Mouse (Mus musculus): ENCODE data around the gene Asb3. TPM values are rescaled to one million over a fixed set of nuclear protein-coding genes. Genes with fewer than 3 reads are reported as not detected.
A peak's percentile ranks its signal among the peaks of the same experiment; 100 is the strongest.
"Not testable (repeated sequence)": the region's sequence is repeated elsewhere in the genome, so short reads cannot be mapped to it uniquely, and the experiment has no call there.

Gene Asb3
- polyA plus RNA-seq, 1 experiment from 2014 or later: 3.7 TPM

DNA sequence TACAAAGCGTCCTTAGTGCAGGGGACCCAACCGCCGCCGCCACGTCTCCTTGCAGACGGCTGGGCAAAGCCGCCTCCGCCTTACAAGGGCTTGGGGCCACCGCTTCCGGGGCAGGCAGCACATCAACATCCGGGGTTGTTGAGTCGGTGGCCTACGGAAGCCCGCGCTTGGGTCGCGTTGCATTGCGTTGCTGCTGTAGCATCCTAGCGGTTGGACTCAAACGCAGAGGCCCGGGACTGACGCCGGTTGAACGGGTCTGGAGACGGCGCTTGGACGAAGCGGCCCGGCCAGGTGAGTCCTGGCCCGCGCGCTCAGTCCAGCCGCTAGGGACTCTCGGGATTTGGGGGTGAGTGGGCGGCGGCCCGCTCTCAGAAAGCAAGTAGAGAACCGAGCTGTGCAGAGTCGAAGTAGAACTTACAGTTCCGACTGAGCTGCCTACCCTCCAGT, 69.1 kb downstream of the Asb3 start, which contains the start of gene Erlec1:
TSS of gene Erlec1 (minus strand) at position 57 of the 447 bp plus-strand sequence.
- Histone ChIP-seq H3K36me3 (ENCODE audit: inconsistent target) (peaks cover 20% of the 10 kb centered on the region; the same call in 1 of the 2 replicates), H3K27ac (peak within 1 kb of the TSS; percentile 34), H3K79me2 (ENCODE audit: inconsistent target) (peaks cover 30% of the 10 kb centered on the region; the same call in 1 of the 2 replicates), H3K4me3 (ENCODE audit: inconsistent target) (peak within 1 kb of the TSS; percentile 78)
- WGBS (ENCODE audit: missing documents): under 1% methylated on average over 40 of the region's 40 CpGs

DNA sequence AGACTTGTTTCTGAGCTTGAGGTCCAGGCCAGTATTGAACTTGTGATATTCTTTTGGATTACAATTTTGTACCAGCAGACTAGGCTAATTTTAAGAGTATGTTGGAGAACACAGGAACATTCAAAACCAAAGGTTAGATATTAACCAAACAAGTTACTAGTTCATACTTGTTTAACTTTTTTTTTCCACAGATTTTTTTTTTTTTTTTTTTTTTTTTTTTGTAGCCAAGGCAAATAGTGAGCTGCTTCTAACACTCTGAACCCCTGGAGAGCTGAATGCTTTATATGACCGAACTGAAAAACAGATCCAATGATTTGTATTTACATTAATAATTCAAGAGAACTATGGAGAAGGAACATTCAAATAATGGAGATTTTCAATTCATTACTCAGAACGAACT, 100.0 kb downstream of the Asb3 start:
- Histone ChIP-seq H3K36me3 (ENCODE audit: inconsistent target) (no peaks in the 10 kb centered on the region), H3K27ac (no peak overlapping the region), H3K4me3 (ENCODE audit: inconsistent target) (no peak overlapping the region), H3K79me2 (ENCODE audit: inconsistent target) (peaks cover 44% of the 10 kb centered on the region)
- 69% methylated on average over 2 of the region's 2 CpGs for WGBS (ENCODE audit: missing documents)

DNA sequence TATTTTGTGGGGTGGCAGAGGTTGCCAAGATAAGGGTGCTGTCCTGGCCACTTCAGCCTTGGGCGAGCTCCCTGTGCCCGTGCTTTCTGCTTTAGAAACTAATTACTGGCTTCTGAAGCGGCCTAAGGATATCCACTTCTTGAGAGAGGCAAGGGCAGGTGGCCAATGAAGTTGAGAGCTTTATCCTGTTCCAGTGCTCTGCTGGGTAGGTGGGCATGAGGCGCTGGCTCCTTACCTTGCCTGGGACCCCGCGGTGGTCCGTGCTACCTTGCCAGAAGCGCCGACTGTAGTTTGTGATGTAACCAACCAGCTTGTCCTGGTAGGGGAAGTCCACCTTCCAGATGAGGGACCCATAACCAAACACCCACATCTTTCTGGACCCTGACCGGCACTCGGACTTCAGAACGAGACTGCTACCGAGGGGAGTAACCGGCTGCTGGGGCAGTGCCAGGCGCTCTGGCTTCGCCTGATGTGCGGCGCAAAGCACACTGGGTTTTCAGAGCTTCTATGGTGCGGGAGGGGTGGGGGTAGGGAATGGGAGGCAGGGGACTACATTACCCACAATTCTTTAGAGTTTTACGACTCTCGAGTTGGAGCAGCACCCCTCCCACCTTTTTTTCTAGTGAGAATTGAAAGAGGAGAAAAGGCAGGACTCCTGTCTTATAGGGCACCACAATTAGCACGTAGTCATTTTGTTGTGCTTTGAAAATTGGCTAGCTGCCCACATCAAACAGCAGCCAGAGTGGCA, 100.8 kb downstream of the Asb3 start, which contains the start of gene Chac2:
TSS of gene Chac2 (minus strand) at position 474 of the 748 bp plus-strand sequence.
- Histone ChIP-seq H3K36me3 (ENCODE audit: inconsistent target) (no peaks in the 10 kb centered on the region), H3K27ac (peak within 1 kb of the TSS; percentile 47), H3K4me3 (ENCODE audit: inconsistent target) (peak within 1 kb of the TSS; percentile 82), H3K79me2 (ENCODE audit: inconsistent target) (peaks cover 44% of the 10 kb centered on the region)
- WGBS (ENCODE audit: missing documents): 1% methylated on average over 22 of the region's 22 CpGs

DNA sequence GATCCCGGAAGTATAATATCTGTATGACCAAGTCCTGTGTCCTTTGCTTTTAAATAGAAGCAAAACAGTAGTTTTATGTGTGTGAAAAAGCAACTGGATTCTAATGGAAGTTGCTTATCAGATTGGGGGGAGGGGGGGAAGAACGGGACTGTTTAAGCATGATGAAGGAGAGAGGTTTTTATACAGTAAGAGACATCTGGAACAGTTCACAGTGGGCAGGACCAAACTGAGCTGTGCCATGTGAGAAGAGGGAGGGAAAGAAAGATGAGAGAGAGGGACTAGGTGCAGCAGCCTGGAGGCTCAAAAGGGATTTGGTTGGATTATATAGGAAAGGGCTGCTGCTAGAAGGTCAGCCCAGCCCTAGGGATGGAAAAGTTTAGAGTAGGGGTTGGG, 101.4 kb downstream of the Asb3 start:
- H3K79me2 ChIP-seq (ENCODE audit: inconsistent target): peaks cover 42% of the 10 kb centered on the region
- no peaks in the 10 kb centered on the region for H3K36me3 ChIP-seq (ENCODE audit: inconsistent target)
- peak overlapping the region; percentile 82 for H3K4me3 ChIP-seq (ENCODE audit: inconsistent target)
- peak overlapping the region; percentile 47 for H3K27ac ChIP-seq
- WGBS (ENCODE audit: missing documents): 0% methylated on average over 2 of the region's 2 CpGs

DNA sequence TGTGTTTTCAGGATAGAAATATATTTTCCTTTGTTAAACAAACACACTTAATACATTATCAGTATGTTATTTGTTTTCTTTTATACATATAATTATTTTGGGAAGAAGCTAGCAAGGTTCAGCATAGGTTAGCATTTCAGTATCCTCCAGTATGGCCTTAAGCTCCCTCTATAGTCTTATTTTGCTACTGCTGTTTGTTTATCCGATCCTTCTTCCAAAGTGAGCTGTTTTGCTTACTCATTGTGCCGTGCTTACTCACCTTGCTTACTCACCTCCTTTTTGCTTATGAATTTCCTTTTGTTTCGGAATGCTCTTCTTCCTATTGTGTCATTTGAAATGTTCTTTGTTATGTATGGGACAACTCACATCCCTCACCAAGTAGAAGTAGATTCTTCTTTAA, 111.5 kb downstream of the Asb3 start:
- Histone ChIP-seq H3K79me2 (ENCODE audit: inconsistent target) (no peaks in the 10 kb centered on the region; the same call in 1 of the 2 replicates), H3K36me3 (ENCODE audit: inconsistent target) (no peaks in the 10 kb centered on the region), H3K27ac (no peak overlapping the region), H3K4me3 (ENCODE audit: inconsistent target) (no peak overlapping the region)
- 97% methylated on average over 3 of the region's 3 CpGs for WGBS (ENCODE audit: missing documents)

DNA sequence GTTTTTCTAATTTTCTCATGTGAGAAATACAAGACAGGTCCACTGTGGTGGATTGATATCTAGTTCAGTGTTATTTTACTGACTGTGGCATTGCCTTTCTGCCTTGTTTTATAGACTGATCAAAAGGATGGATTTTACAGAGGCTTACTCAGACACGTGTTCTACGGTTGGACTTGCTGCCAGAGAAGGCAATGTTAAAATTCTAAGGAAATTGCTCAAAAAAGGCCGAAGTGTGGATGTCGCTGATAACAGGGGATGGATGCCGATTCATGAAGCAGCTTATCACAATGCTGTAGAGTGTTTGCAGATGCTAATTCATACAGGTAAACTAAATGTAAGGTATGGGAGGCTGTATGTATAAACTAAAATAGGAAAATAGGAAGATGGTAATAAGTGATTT, 113.0 kb downstream of the Asb3 start:
- no peak overlapping the region for H3K27ac ChIP-seq
- no peak overlapping the region for H3K4me3 ChIP-seq (ENCODE audit: inconsistent target)
- 87% methylated on average over 5 of the region's 5 CpGs for WGBS (ENCODE audit: missing documents)
- no peaks in the 10 kb centered on the region for H3K36me3 ChIP-seq (ENCODE audit: inconsistent target)
- no peaks in the 10 kb centered on the region; the same call in 1 of the 2 replicates for H3K79me2 ChIP-seq (ENCODE audit: inconsistent target)

DNA sequence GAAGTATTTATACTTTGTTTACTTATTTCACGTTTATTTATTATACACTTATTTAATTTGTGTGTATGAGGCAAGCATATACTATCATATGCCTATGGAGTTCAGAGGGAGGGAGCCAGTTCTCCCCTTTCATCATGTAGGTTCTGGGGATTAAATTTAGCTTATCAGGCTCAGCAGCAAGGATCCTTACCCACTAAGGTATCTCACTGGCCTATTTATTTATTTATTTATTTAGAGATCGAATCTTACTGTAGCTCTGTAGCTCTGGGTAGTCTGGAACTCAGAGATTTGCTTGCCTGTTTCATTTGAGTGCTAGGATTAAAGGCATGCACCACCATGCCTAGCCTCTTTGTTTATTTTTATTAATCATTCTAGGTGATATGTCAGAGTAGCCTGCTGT, 113.5 kb downstream of the Asb3 start:
- no peak overlapping the region for H3K27ac ChIP-seq
- H3K4me3 ChIP-seq (ENCODE audit: inconsistent target): no peak overlapping the region
- 94% methylated on average over 2 of the region's 2 CpGs for WGBS (ENCODE audit: missing documents)
- H3K36me3 ChIP-seq (ENCODE audit: inconsistent target): no peaks in the 10 kb centered on the region
- H3K79me2 ChIP-seq (ENCODE audit: inconsistent target): no peaks in the 10 kb centered on the region

DNA sequence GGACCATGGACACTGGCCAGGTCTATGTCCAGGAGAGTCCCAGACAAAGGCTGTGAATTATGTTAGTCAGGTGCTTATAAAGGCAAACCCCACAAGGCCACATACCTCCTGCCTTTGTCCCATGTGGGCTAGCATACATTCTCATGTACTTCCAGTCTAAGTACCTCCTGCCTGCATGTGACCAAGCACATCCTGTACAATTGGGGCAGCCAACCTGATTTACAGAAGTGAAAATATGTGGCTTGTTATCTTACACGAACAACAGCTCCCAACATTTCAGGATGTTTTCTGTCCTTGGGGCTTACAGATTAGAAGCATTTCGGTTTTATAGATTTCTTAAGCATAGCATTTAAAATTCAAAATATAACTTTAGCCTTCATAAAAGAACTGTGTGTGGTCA, 114.8 kb downstream of the Asb3 start:
- 20% methylated on average over 2 of the region's 2 CpGs for WGBS (ENCODE audit: missing documents)

DNA sequence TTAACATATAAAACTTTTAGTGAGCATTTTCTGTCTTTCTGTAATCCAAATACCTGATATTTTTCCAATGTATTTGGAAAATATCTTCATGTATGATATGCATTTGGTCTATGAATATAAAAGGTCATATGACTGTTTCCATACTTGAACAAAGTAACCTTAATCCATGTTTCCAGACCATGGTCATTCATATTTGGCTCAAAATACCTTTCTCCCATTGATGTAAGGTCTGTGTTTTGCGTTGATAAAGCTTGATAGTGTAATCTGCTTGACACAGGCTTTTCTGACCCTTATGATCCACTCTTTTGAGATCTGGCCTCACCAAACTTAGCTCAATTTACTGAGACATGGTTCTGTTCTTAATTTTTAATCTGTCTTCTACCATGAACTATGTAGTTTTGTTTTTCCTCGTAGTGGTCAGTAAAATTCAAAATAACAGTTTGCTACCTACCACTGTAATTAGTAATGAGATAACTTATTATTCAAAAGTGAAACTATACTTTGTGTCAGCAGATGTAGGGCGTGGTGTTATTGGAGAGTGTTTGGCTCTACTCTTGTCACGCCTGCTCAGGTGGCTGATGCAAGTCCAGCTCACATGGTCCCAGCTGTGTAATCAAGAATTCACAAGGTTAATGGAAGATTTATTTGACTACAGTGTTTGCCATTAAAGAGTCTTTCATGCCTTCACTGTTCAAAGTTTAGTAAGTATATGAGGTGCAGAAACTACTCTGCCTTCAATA, 116.1 kb downstream of the Asb3 start:
- H3K36me3 ChIP-seq (ENCODE audit: inconsistent target): no peaks in the 10 kb centered on the region
- no peaks in the 10 kb centered on the region for H3K79me2 ChIP-seq (ENCODE audit: inconsistent target)
- H3K27ac ChIP-seq: no peak overlapping the region
- 97% methylated on average over 4 of the region's 4 CpGs for WGBS (ENCODE audit: missing documents)
- no peak overlapping the region for H3K4me3 ChIP-seq (ENCODE audit: inconsistent target)

More for the DNA sequence above, 114.8 kb downstream of the Asb3 start:
- Histone ChIP-seq H3K4me3 (ENCODE audit: inconsistent target) (no peak overlapping the region), H3K36me3 (ENCODE audit: inconsistent target) (no peaks in the 10 kb centered on the region), H3K27ac (no peak overlapping the region), H3K79me2 (ENCODE audit: inconsistent target) (no peaks in the 10 kb centered on the region)

DNA sequence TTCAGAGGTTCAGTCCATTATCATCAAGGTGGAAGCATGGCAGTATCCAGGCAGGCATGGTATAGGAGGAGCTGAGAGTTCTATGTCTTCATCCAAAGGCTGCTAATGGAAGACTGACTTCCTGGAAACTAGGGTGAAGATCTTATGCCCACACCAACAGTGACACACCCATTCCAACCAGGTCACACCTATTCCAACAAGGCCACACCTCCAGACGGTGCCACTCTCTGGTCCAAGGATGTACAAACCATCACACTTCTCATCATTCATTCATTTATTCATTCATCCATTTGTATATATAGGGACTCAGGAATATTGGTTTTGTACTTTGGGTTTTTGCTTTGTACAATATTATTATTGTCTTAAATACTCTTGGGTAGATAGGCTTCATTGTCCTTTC, 124.5 kb downstream of the Asb3 start:
- not testable (repeated sequence) for H3K36me3 ChIP-seq (ENCODE audit: inconsistent target); H3K4me3 ChIP-seq (ENCODE audit: inconsistent target); H3K79me2 ChIP-seq (ENCODE audit: inconsistent target); H3K27ac ChIP-seq
- 100% methylated on average over 1 of the region's 1 CpGs for WGBS (ENCODE audit: missing documents)

DNA sequence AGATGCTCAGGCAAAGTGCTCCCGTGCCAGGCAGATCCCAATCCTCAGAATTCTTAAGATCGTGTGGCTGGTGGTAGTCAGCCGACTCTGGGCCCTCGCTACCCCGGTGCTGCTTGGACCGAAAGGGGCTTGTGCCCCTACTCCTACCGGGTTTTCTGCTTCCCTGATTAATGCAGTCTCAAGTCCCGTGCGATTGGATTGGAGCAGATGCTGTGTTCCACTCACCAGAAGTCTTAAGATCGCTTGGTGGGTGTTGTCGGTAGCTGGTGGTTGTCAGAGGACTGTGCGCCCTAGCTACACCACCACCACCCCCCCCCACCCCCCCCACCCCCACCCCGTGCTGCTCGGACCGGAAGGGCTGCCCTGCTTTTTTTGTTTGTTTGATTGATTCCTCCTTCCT, 132.2 kb downstream of the Asb3 start:
- WGBS (ENCODE audit: missing documents): 90% methylated on average over 10 of the region's 15 CpGs

DNA sequence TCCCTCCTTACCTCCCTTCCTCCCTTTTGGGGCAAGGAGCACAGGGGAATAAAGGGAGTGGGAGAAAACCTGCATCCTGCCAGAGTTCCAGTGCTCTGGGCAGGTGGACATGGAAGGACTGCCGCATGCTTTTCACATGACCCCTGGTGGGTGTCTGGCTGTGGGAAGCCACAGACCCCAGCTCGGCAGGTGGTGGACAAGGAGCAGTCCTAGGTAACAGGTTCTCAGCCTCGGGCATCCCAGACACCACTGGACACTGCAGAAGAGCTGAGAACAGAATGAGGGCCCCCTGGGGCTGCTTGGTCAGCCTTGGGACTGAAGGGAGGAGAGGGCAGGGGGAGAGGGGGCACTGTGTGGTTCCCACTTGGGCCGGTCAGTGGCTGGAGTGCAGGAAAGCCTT, 149.7 kb downstream of the Asb3 start:
- H3K79me2 ChIP-seq (ENCODE audit: inconsistent target): no peaks in the 10 kb centered on the region
- no peaks in the 10 kb centered on the region for H3K36me3 ChIP-seq (ENCODE audit: inconsistent target)
- no peak overlapping the region for H3K27ac ChIP-seq
- 95% methylated on average over 4 of the region's 4 CpGs for WGBS (ENCODE audit: missing documents)
- H3K4me3 ChIP-seq (ENCODE audit: inconsistent target): no peak overlapping the region

More for the DNA sequence above, 132.2 kb downstream of the Asb3 start:
- not testable (repeated sequence) for H3K4me3 ChIP-seq (ENCODE audit: inconsistent target); H3K36me3 ChIP-seq (ENCODE audit: inconsistent target); H3K79me2 ChIP-seq (ENCODE audit: inconsistent target); H3K27ac ChIP-seq

DNA sequence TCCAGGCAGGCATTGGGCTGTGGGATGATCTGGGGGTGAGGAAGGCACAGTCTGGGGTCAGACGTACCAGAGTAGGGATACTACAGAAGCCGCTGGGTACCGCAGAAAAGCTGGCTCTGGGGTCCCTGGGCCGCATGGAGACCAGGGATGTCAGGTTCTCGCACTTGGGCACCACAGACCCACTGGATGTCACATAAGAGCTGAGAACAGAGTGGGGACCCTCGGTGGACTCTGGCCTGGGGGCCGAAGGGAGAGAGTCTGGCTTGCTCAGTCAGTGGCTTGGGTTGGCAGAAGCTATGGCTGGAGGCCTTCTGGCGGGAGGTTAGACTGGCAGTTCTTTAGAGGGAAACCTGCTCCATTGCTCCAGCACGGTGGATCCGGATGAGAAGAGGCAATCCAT, 204.8 kb downstream of the Asb3 start:
- H3K36me3 ChIP-seq (ENCODE audit: inconsistent target): no peaks in the 10 kb centered on the region
- no peak overlapping the region for H3K27ac ChIP-seq
- 96% methylated on average over 9 of the region's 10 CpGs for WGBS (ENCODE audit: missing documents)
- no peaks in the 10 kb centered on the region for H3K79me2 ChIP-seq (ENCODE audit: inconsistent target)
- H3K4me3 ChIP-seq (ENCODE audit: inconsistent target): no peak overlapping the region

DNA sequence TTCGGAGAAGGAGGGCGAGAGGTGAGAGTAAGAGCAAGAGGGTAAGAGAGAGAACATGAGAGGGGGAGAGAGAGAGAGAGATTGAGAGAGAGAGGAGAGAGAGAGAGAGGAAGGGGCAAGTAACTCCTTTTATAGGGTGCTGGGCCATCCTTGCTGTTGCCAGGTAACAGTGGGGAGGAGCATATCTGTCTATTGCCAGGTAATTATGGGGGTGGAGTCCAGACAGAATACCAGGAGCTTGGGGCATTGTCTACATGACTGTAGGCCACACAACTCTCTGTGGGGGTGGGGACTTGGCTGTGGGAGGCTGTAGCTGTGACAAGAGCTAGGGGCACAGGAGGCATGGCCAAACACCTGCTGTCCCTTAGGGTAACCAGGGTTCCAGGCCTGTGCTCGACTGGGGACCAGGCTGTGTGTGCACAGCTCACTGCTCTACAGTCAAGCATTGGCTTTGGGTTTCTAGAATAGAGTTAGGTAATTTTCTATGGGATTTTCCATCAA, 205.3 kb downstream of the Asb3 start:
- H3K36me3 ChIP-seq (ENCODE audit: inconsistent target): no peaks in the 10 kb centered on the region
- WGBS (ENCODE audit: missing documents): 89% methylated on average over 3 of the region's 3 CpGs
- no peaks in the 10 kb centered on the region for H3K79me2 ChIP-seq (ENCODE audit: inconsistent target)
- no peak overlapping the region for H3K4me3 ChIP-seq (ENCODE audit: inconsistent target)
- H3K27ac ChIP-seq: no peak overlapping the region

DNA sequence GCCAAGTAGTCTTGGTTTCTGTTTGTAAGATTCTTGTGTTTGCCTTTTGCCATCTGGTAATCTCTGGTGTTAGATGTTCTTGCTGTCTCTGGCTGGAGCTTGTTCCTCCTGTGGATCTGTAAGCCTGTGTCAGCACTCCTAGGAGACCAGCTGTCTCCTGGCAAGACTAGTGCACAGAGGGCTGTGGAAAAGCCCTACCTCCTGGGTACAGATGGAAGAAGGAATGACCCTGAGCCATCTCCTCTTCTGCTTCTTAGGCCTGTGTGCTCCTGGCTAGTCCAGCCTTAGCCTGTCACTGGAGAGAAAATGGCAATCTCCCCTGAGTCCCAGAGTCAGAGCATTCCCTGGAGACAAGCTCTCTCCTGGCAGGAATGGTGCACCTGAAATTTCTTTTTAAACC, 214.3 kb downstream of the Asb3 start:
- not testable (repeated sequence) for H3K79me2 ChIP-seq (ENCODE audit: inconsistent target); H3K4me3 ChIP-seq (ENCODE audit: inconsistent target); H3K27ac ChIP-seq; H3K36me3 ChIP-seq (ENCODE audit: inconsistent target)

Data from macrophage (primary cell).